Mouse (Mus musculus): ENCODE data around the gene Cdc42ep2. TPM values are rescaled to one million over a fixed set of nuclear protein-coding genes. Genes with fewer than 3 reads are reported as not detected.

The Cdc42ep2 gene
- total RNA-seq, 2 experiments from 2014 or later, result 1.7 to 3.4 TPM

DNA sequence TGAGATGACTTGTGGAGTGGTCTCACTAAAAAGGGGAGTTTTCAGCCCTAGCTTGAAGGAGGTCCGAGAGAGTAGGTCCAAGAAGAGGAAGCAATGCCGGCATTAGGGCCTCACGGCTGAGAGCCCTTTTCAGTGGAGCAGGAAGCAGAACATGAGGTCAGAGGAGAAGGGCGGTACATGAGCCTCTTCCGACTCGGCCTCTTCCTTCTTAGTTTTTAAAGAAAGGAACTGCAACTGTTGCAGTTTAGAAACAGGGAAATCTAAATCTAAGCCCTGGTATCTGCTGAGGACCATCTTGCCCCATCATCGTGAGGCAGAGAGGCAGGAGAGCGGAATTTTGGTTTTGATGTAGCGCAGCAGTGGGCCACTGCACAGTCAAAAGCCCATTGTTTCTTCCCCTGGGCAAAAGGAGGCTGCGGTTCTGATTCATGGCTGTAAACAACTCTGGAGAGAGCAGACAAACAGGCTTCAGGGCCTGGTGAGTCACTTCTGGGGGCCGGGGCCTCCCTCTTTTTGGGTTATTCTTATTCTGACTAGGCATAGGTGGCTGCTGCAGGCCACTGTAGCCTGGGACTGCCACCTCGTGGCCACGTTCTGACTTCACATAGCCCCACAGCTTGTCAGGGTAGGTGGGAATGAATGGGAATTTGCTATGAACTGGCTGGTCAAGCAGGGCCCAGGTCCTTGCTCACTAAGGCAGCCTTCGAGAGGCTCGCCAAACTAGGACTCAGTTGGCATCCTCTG, 46.8 kb downstream of the Cdc42ep2 start, which contains the start of gene Slc25a45:
Gene Slc25a45 (plus strand): TSS at position 191 of the 744 bp plus-strand sequence.
- peak; percentile 72 for ATAC-seq (ENCODE audit: poor library complexity, severe bottlenecking)

GRCm38 (mm10) chr19:5874969-5875480, 49.6 kb downstream of the Cdc42ep2 start, which contains the start of gene Frmd8:
TSS of gene Frmd8 (minus strand) at chr19:5875274.
- peak; percentile 80 for ATAC-seq (ENCODE audit: poor library complexity, severe bottlenecking)

DNA sequence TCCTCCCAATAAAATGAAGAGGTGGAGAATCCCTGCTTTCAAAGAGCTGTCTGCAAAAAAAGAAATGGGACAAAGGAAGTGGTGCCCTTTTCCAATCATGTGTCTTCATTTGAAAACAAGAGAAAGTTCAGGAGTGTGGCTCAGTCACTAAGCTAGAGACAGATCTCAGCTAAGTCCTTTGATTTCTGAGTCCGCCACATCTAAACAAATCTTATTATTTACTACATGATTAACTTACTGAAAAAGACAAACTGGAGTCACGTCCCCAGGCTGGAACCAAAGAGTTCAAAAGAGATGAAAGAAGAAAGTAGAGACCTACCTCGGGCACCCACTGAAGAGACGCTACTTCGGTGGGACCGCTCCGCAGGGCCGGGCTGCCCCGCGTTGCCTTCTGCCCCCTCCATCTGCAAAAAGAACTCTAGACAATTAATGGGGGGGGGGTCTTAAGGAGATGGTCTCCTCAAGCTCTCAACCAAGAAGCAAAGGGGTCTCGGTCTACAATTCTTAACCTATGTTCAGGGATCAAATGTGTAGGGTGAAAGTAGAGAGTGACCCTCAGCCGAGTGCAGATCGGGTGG, 50.1 kb downstream of the Cdc42ep2 start:
- no peak for ATAC-seq (ENCODE audit: poor library complexity, severe bottlenecking)

GRCm38 (mm10) chr19:5872931-5873556, 51.6 kb downstream of the Cdc42ep2 start:
- ATAC-seq (ENCODE audit: poor library complexity, severe bottlenecking), result no peak

- peak; percentile 20; the same call in 1 of the 2 replicates for ATAC-seq (ENCODE audit: poor library complexity, severe bottlenecking)
Measured at GRCm38 (mm10) chr19:5872528-5872927, 52.1 kb downstream of the Cdc42ep2 start.

DNA sequence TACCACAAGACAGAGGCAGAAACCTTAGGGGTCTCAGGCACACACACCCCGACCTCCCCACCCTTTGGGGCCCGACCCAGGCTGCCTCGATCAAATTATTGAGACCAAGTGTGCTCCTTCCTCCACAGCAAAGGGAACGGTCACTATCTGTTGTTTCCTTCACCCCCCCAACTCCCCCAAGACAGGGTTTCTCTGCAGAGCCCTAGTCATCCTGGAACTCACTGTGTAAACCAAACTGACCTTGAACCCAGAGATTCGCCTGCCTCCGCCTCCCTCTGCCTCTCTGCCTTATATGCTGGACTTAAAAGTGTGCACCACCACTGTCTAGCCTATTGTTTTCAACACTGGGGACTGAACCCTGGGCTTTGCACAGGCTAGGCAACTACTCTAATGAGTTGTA, 52.9 kb downstream of the Cdc42ep2 start:
- ATAC-seq (ENCODE audit: poor library complexity, severe bottlenecking), result no peak

GRCm38 (mm10) chr19:5871273-5871672, 53.3 kb downstream of the Cdc42ep2 start:
- ATAC-seq (ENCODE audit: poor library complexity, severe bottlenecking), result no peak

DNA sequence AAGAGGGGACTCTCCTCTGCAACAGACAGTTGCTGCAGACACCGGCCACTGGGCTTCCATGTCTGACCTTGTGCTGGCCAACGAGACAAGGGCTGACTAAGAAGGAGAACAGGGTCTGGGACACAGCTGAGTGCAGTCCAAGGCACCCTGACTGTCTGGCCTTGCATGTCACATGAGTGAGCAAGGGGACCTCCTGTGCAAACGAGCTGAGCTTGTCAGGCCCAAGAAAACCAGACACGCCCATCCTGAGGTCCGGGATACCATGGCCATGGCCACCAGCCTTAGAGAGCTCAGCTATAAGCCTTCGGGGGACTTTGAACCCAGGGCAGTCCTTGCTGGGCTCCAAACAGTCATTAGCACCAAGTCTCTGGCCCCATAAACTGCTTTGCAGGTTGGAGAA, 56.5 kb downstream of the Cdc42ep2 start:
- no peak for ATAC-seq (ENCODE audit: poor library complexity, severe bottlenecking)

Other genes starting within 250 kb of the Cdc42ep2 start
- gene Map3k11, start 236.1 kb downstream of the Cdc42ep2 start, total RNA-seq (2015), result 30.3 and 35.3 TPM in 2 replicates
- 39.8 and 50.8 TPM in 2 replicates for gene Map3k11, start 236.1 kb downstream of the Cdc42ep2 start, total RNA-seq (2017)
- 25.9 and 33.1 TPM in 2 replicates for gene Pcnx3, start 235.9 kb downstream of the Cdc42ep2 start, total RNA-seq (2015)
- 19.3 and 19.6 TPM in 2 replicates for gene Pcnx3, start 235.9 kb downstream of the Cdc42ep2 start, total RNA-seq (2017)
- not detected in 2 replicates for gene Kcnk7, start 220.4 kb downstream of the Cdc42ep2 start, total RNA-seq (2015)
- not detected in 2 replicates for gene Kcnk7, start 220.4 kb downstream of the Cdc42ep2 start, total RNA-seq (2017)
- 30.8 and 31.0 TPM in 2 replicates for gene Ehbp1l1, start 198.5 kb downstream of the Cdc42ep2 start, total RNA-seq (2015)
- gene Ehbp1l1, start 198.5 kb downstream of the Cdc42ep2 start, total RNA-seq (2017), result 118 and 119 TPM in 2 replicates
- 95.7 and 114 TPM in 2 replicates for gene Fam89b, start 195.2 kb downstream of the Cdc42ep2 start, total RNA-seq (2015)
- gene Fam89b, start 195.2 kb downstream of the Cdc42ep2 start, total RNA-seq (2017), result 65.5 and 78.8 TPM in 2 replicates
- gene Ltbp3, start 183.9 kb downstream of the Cdc42ep2 start, total RNA-seq (2015), result 1.5 TPM in 1 of 2 replicates, not detected in the other
- 0.18 and 2.8 TPM in 2 replicates for gene Ltbp3, start 183.9 kb downstream of the Cdc42ep2 start, total RNA-seq (2017)
- 20.2 and 21.8 TPM in 2 replicates for gene Scyl1, start 153.4 kb downstream of the Cdc42ep2 start, total RNA-seq (2015)
- gene Scyl1, start 153.4 kb downstream of the Cdc42ep2 start, total RNA-seq (2017), result 30.9 and 41.5 TPM in 2 replicates
- 21.4 and 21.9 TPM in 2 replicates for gene Frmd8, start 49.5 kb downstream of the Cdc42ep2 start, total RNA-seq (2015)
- 19.3 and 23.3 TPM in 2 replicates for gene Frmd8, start 49.5 kb downstream of the Cdc42ep2 start, total RNA-seq (2017)
- 55.6 and 67.9 TPM in 2 replicates for gene Slc25a45, start 47.0 kb downstream of the Cdc42ep2 start, total RNA-seq (2015)
- 69.1 and 73.5 TPM in 2 replicates for gene Slc25a45, start 47.0 kb downstream of the Cdc42ep2 start, total RNA-seq (2017)
- 0.54 and 0.59 TPM in 2 replicates for gene Tigd3, start 30.7 kb downstream of the Cdc42ep2 start, total RNA-seq (2015)
- gene Tigd3, start 30.7 kb downstream of the Cdc42ep2 start, total RNA-seq (2017), result 1.0 and 1.8 TPM in 2 replicates
- gene Dpf2, start 11.8 kb downstream of the Cdc42ep2 start, total RNA-seq (2015), result 52.2 and 52.4 TPM in 2 replicates
- 88.7 and 107 TPM in 2 replicates for gene Dpf2, start 11.8 kb downstream of the Cdc42ep2 start, total RNA-seq (2017)
- gene Pola2, start 39.4 kb upstream of the Cdc42ep2 start, total RNA-seq (2015), result 36.9 and 37.7 TPM in 2 replicates
- gene Pola2, start 39.4 kb upstream of the Cdc42ep2 start, total RNA-seq (2017), result 29.0 and 33.7 TPM in 2 replicates
- 0.16 and 0.20 TPM in 2 replicates for gene Slc22a20, start 61.3 kb upstream of the Cdc42ep2 start, total RNA-seq (2015)
- 1.1 and 1.2 TPM in 2 replicates for gene Slc22a20, start 61.3 kb upstream of the Cdc42ep2 start, total RNA-seq (2017)
- gene Capn1, start 91.1 kb upstream of the Cdc42ep2 start, total RNA-seq (2015), result 31.1 and 32.2 TPM in 2 replicates
- 53.7 and 54.8 TPM in 2 replicates for gene Capn1, start 91.1 kb upstream of the Cdc42ep2 start, total RNA-seq (2017)
- 16.8 and 17.8 TPM in 2 replicates for gene Syvn1, start 121.8 kb upstream of the Cdc42ep2 start, total RNA-seq (2015)
- gene Syvn1, start 121.8 kb upstream of the Cdc42ep2 start, total RNA-seq (2017), result 6.3 and 7.2 TPM in 2 replicates
- 28.7 and 35.8 TPM in 2 replicates for gene Mrpl49, start 133.0 kb upstream of the Cdc42ep2 start, total RNA-seq (2015)
- 31.0 and 33.0 TPM in 2 replicates for gene Mrpl49, start 133.0 kb upstream of the Cdc42ep2 start, total RNA-seq (2017)
- 2,056 and 2,077 TPM in 2 replicates for gene Fau, start 133.0 kb upstream of the Cdc42ep2 start, total RNA-seq (2015)
- 1,670 and 1,985 TPM in 2 replicates for gene Fau, start 133.0 kb upstream of the Cdc42ep2 start, total RNA-seq (2017)
- gene Znhit2, start 136.4 kb upstream of the Cdc42ep2 start, total RNA-seq (2015), result 8.9 and 10.0 TPM in 2 replicates
- gene Znhit2, start 136.4 kb upstream of the Cdc42ep2 start, total RNA-seq (2017), result 10.4 and 11.3 TPM in 2 replicates
- gene Tm7sf2, start 143.6 kb upstream of the Cdc42ep2 start, total RNA-seq (2015), result 4.7 and 8.6 TPM in 2 replicates
- 4.5 and 4.7 TPM in 2 replicates for gene Tm7sf2, start 143.6 kb upstream of the Cdc42ep2 start, total RNA-seq (2017)
- gene Vps51, start 152.4 kb upstream of the Cdc42ep2 start, total RNA-seq (2015), result 49.2 and 58.3 TPM in 2 replicates
- gene Vps51, start 152.4 kb upstream of the Cdc42ep2 start, total RNA-seq (2017), result 72.9 and 78.7 TPM in 2 replicates
- gene Tmem262, start 155.2 kb upstream of the Cdc42ep2 start, total RNA-seq (2015), result not detected in 2 replicates
- gene Tmem262, start 155.2 kb upstream of the Cdc42ep2 start, total RNA-seq (2017), result not detected in 2 replicates
- not detected in 2 replicates for gene Gm28374, start 157.4 kb upstream of the Cdc42ep2 start, total RNA-seq (2015)
- gene Gm28374, start 157.4 kb upstream of the Cdc42ep2 start, total RNA-seq (2017), result 0.33 and 0.51 TPM in 2 replicates
- 15.3 and 15.8 TPM in 2 replicates for gene Zfpl1, start 160.1 kb upstream of the Cdc42ep2 start, total RNA-seq (2015)
- 29.2 and 33.7 TPM in 2 replicates for gene Zfpl1, start 160.1 kb upstream of the Cdc42ep2 start, total RNA-seq (2017)
- gene Cdca5, start 160.2 kb upstream of the Cdc42ep2 start, total RNA-seq (2015), result 30.5 and 32.2 TPM in 2 replicates
- 24.3 and 26.6 TPM in 2 replicates for gene Cdca5, start 160.2 kb upstream of the Cdc42ep2 start, total RNA-seq (2017)
- gene AC131692.1, start 169.6 kb upstream of the Cdc42ep2 start, total RNA-seq (2015), result 0.62 and 1.2 TPM in 2 replicates
- gene AC131692.1, start 169.6 kb upstream of the Cdc42ep2 start, total RNA-seq (2017), result 0.15 TPM in 1 of 2 replicates, not detected in the other
- gene Naaladl1, start 181.0 kb upstream of the Cdc42ep2 start, total RNA-seq (2015), result 0.32 and 1.2 TPM in 2 replicates
- gene Naaladl1, start 181.0 kb upstream of the Cdc42ep2 start, total RNA-seq (2017), result 0.28 and 0.55 TPM in 2 replicates
- 3.4 and 5.7 TPM in 2 replicates for gene Sac3d1, start 193.8 kb upstream of the Cdc42ep2 start, total RNA-seq (2015)
- gene Sac3d1, start 193.8 kb upstream of the Cdc42ep2 start, total RNA-seq (2017), result 3.9 and 4.0 TPM in 2 replicates
- gene Snx15, start 203.5 kb upstream of the Cdc42ep2 start, total RNA-seq (2015), result 9.9 and 13.5 TPM in 2 replicates
- 5.2 and 6.4 TPM in 2 replicates for gene Snx15, start 203.5 kb upstream of the Cdc42ep2 start, total RNA-seq (2017)
- 1.1 and 1.4 TPM in 2 replicates for gene Batf2, start 216.2 kb upstream of the Cdc42ep2 start, total RNA-seq (2015)
- gene Batf2, start 216.2 kb upstream of the Cdc42ep2 start, total RNA-seq (2017), result 0.48 and 0.49 TPM in 2 replicates
- 9.1 and 10.6 TPM in 2 replicates for gene Arl2, start 216.7 kb upstream of the Cdc42ep2 start, total RNA-seq (2015)
- gene Arl2, start 216.7 kb upstream of the Cdc42ep2 start, total RNA-seq (2017), result 8.0 and 9.7 TPM in 2 replicates

Measured in megakaryocyte, adult 5-6 weeks (primary cell).